Mouse (Mus musculus) frontal cortex, postnatal 10 days (tissue): Measurements from ENCODE around the gene Zfp146.
A peak's percentile ranks its signal among the peaks of the same experiment; 100 is the strongest.
"Not testable (repeated sequence)": the region's sequence is repeated elsewhere in the genome, so short reads cannot be mapped to it uniquely, and the experiment has no call there.

ENCODE experiments used
- DNase-seq, 2 experiments: peaks; one replicate each; pipeline ENCODE4 v3.0.0; 2022; ENCODE audit warnings: low spot score in 2 of 2, mixed read lengths in 1 of 2

Gene Zfp146

GRCm38 (mm10) chr7:30169583-30170282 is at the start of gene Zfp146:
Zfp146 (minus strand) TSS chr7:30169750.
- peak; percentile 88 for DNase-seq

- DNase-seq = no peak
These were observed 47.7 kb upstream of the Zfp146 start for GRCm38 (mm10) chr7:30217277-30217676.

GRCm38 (mm10) chr7:30216723-30217151 is 47.2 kb upstream of the Zfp146 start:
- peak in 1 of 2 experiments; percentile 59 for DNase-seq

GRCm38 (mm10) chr7:30215875-30216274 is 46.3 kb upstream of the Zfp146 start:
- DNase-seq = no peak

GRCm38 (mm10) chr7:30213881-30214280 is 44.3 kb upstream of the Zfp146 start:
- no peak for DNase-seq

GRCm38 (mm10) chr7:30211025-30211424 is 41.5 kb upstream of the Zfp146 start:
- no peak for DNase-seq

GRCm38 (mm10) chr7:30206364-30206763 is 36.8 kb upstream of the Zfp146 start:
- DNase-seq = not testable (repeated sequence)

- no peak for DNase-seq
These were observed 35.8 kb upstream of the Zfp146 start for GRCm38 (mm10) chr7:30205383-30205782.

GRCm38 (mm10) chr7:30204380-30204779 is 34.8 kb upstream of the Zfp146 start:
- DNase-seq = no peak

GRCm38 (mm10) chr7:30202895-30203690 is 33.5 kb upstream of the Zfp146 start:
- DNase-seq = no peak

- not testable (repeated sequence) for DNase-seq
These were observed 31.1 kb upstream of the Zfp146 start for GRCm38 (mm10) chr7:30200661-30201060.

- no peak for DNase-seq
These were observed 30.6 kb upstream of the Zfp146 start for GRCm38 (mm10) chr7:30200200-30200599.

GRCm38 (mm10) chr7:30199498-30200139 is 30.1 kb upstream of the Zfp146 start:
- DNase-seq = no peak

- DNase-seq = no peak
These were observed 29.0 kb upstream of the Zfp146 start, which contains the start of gene Capns1 for GRCm38 (mm10) chr7:30198481-30198971. Capns1 (minus strand) TSS chr7:30198811.

- no peak for DNase-seq
These were observed 28.1 kb upstream of the Zfp146 start for GRCm38 (mm10) chr7:30197592-30198129.

GRCm38 (mm10) chr7:30196171-30196570 is 26.6 kb upstream of the Zfp146 start:
- no peak for DNase-seq

GRCm38 (mm10) chr7:30195461-30195860 is 25.9 kb upstream of the Zfp146 start:
- DNase-seq = no peak

- peak; percentile 86 to 92 for DNase-seq
These were observed 25.3 kb upstream of the Zfp146 start for GRCm38 (mm10) chr7:30194884-30195283.

GRCm38 (mm10) chr7:30194101-30194831 is 24.7 kb upstream of the Zfp146 start:
- DNase-seq = no peak

GRCm38 (mm10) chr7:30193581-30194100 is 24.1 kb upstream of the Zfp146 start:
- peak in 1 of 2 experiments; percentile 62 for DNase-seq

- no peak for DNase-seq
These were observed 23.5 kb upstream of the Zfp146 start for GRCm38 (mm10) chr7:30193013-30193412.
